Mouse (Mus musculus) heart, embryonic 16.5 days (tissue): Measurements from ENCODE around the gene Slc22a15. TPM values are rescaled to one million over a fixed set of nuclear protein-coding genes. Genes with fewer than 3 reads are reported as not detected.

ENCODE experiments used
- ATAC-seq: fragments of 200-750 bp; cut with Nextera tagmentation; replicated peaks from 2 replicates; pipeline ENCODE4 v1.8.0; 2017; ENCODE audit warnings: moderate number of reproducible peaks; ENCODE audit not compliant: insufficient read depth, low FRiP score; ENCODE audit errors: extremely low read depth
- H3K27ac ChIP-seq: fragments of 300-500 bp; sonication (generic); 2 replicates; pipeline ENCODE4 v1.5.1; 2014; ENCODE audit warnings: mild to moderate bottlenecking, low read length, control low read depth, moderate library complexity
- H3K27me3 ChIP-seq: fragments of 300-500 bp; sonication (generic); 2 replicates; pipeline ENCODE4 v1.6.1; 2014; ENCODE audit warnings: low read length, mixed read lengths; ENCODE audit not compliant: control insufficient read depth, insufficient read depth
- H3K36me3 ChIP-seq: fragments of 300-500 bp; sonication (generic); 2 replicates; pipeline ENCODE4 v1.6.1; 2014; ENCODE audit not compliant: control insufficient read depth, insufficient read depth
- H3K4me1 ChIP-seq: fragments of 300-500 bp; sonication (generic); 2 replicates; pipeline ENCODE4 v1.6.1; 2014; ENCODE audit warnings: low read length, mixed read lengths; ENCODE audit not compliant: control insufficient read depth, insufficient read depth
- H3K4me2 ChIP-seq: fragments of 300-500 bp; sonication (generic); 2 replicates; pipeline ENCODE4 v1.6.1; 2014; ENCODE audit warnings: low read depth, mild to moderate bottlenecking, control low read depth, low read length
- H3K4me3 ChIP-seq: fragments of 300-500 bp; sonication (generic); 2 replicates; pipeline ENCODE4 v1.5.1; 2014; ENCODE audit warnings: mild to moderate bottlenecking, control low read depth, low read length
- H3K9ac ChIP-seq: fragments of 300-500 bp; sonication (generic); 2 replicates; pipeline ENCODE4 v1.6.1; 2014; ENCODE audit warnings: low read length, control low read depth
- H3K9me3 ChIP-seq: fragments of 300-500 bp; sonication (generic); replicated peaks from 2 replicates; pipeline ENCODE4 v1.6.1; 2016; ENCODE audit warnings: low read length; ENCODE audit not compliant: control insufficient read depth
- WGBS: fragments of 180-500 bp; shearing (Covaris S2); extraction: QIAGEN DNeasy Blood & Tissue Kit; methylation state at CpG from one replicate; pipeline ENCODE4 v1.1.7; 2014; 5-methylcytosine and 5-hydroxymethylcytosine counted together
- polyA plus RNA-seq: library from polyadenylated mRNA; unstranded; fragments of >200 nt; fragmentation: Nextera tagmentation; extraction: Ambion mirVana; gene quantifications from 2 replicates; pipeline ENCODE4 v1.2.1, GENCODE M21; 2015

The Slc22a15 gene
- polyA plus RNA-seq, result 3.5 and 4.1 TPM in 2 replicates

DNA sequence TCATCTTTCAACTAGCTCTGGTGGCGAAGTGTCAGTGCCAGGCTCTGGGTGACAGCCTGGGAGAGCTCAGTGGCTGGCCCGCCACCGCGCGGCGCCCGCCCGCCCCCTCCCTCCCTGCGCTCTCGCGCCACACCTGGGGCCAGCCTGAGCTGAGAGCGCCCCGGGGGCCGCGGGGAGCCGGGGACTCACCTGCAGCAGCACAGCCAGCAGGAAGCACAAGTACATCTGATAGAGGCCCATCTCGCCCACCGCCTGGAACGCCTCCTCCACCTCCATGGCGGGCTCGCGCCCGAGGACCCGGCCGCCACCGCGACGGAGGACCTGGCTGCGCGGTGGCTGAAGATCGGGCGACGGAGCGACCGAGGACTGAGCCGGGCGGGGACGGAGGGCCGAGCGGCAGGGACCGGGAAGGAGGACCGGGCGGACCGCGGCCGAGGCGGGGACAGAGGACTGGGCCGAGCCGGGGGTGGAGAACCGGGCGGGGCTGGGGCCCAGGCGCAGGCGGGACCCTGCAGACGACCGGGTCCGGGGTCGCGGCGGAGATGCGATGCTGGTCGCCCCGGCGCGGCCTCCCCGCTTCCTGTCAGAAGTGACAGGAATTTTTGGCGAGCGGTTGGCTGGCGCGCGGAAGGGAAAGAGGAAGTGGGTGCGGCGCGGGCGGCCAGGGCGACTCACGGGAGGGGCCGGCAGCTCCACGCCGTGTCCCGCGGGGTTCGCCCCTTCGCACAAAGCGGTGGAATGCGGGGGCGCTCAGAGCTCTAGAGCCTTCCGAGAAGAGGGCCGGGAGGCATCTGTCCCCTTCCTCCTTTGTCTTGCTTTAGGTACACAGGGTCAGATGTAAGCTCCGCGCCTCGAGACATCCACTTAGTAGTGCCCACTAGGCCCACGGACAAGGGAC, at the start of gene Slc22a15:
TSS of gene Slc22a15 (minus strand) at position 611 of the 898 bp plus-strand sequence.
- peak within 1 kb of the TSS; percentile 93 for H3K27ac ChIP-seq
- no peaks in the 10 kb centered on the region for H3K9me3 ChIP-seq
- H3K27me3 ChIP-seq, result no peaks in the 10 kb centered on the region
- H3K4me1 ChIP-seq, result peaks cover 18% of the 10 kb centered on the region
- WGBS, result under 1% methylated on average over 92 of the region's 92 CpGs
- H3K4me3 ChIP-seq, result peak within 1 kb of the TSS; percentile 83
- ATAC-seq, result peak; percentile 82
- no peaks in the 10 kb centered on the region for H3K36me3 ChIP-seq
- H3K9ac ChIP-seq, result peak within 1 kb of the TSS; percentile 94
- peak within 1 kb of the TSS; percentile 76 for H3K4me2 ChIP-seq

DNA sequence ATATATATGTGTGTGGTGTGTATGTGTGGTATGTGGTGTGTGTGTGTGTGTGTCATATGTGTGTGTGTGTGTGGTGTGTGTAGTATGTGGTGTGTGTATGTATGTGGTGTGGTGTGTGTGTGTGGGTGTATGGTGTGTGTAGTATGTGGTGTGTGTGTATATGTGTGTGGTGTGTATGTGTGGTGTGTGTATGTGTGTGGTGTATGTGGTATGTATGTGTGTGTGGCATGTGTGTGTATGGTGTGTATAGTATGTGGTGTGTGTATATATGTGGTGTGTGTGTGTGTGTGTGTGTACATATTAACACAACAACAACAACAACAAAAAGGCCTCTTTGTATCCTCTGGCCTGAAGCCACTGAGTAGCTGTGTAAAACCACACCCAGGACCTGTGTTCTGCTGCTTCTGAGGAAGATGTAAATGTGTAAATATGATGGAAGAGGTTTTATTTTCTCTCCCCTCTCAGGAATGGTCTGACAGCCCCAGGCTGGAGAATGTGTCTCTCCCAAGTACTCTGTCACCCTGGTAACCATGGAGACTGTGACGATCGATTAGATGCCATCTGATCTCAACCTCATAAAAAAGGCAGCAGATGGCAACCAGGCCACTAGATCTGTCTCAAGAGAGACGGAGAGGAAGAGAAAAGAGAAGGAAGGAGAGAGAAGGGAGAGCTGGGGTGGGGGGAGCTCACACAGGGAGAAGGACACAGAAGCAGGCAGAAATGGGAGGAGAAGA, 42.7 kb upstream of the Slc22a15 start:
- Histone ChIP-seq H3K4me2 (no peak overlapping the region), H3K4me3 (no peak overlapping the region), H3K9ac (no peak overlapping the region), H3K36me3 (no peaks in the 10 kb centered on the region), H3K27me3 (no peaks in the 10 kb centered on the region), H3K27ac (no peak overlapping the region), H3K4me1 (no peaks in the 10 kb centered on the region), H3K9me3 (no peaks in the 10 kb centered on the region; the same call in 1 of the 2 replicates)
- ATAC-seq, result no peak
- 60% methylated on average over 3 of the region's 3 CpGs for WGBS

DNA sequence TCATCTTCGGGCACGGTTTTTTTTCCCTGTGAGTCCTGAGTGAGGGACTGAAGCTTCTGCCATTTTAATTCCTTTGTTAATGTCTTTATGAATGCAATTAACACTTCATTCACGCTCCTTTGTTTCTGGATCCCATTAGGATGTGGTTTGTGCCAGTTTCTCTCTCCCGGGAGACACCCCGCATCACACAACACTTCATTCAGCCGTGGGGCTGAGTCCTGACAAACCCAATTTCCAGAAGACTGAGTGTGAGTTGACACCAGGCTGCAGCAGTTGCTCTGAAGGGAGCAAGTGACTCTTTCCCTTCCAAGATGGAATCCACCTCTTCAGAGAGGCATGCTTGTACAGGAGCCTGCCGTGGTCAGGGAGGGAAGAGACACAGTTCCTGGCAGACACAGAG, 40.1 kb upstream of the Slc22a15 start:
- no peak overlapping the region for H3K4me3 ChIP-seq
- H3K27ac ChIP-seq, result no peak overlapping the region
- no peaks in the 10 kb centered on the region for H3K4me1 ChIP-seq
- 68% methylated on average over 7 of the region's 7 CpGs for WGBS
- H3K36me3 ChIP-seq, result no peaks in the 10 kb centered on the region
- no peaks in the 10 kb centered on the region; the same call in 1 of the 2 replicates for H3K9me3 ChIP-seq
- H3K4me2 ChIP-seq, result no peak overlapping the region
- H3K27me3 ChIP-seq, result no peaks in the 10 kb centered on the region
- no peak for ATAC-seq
- H3K9ac ChIP-seq, result no peak overlapping the region

DNA sequence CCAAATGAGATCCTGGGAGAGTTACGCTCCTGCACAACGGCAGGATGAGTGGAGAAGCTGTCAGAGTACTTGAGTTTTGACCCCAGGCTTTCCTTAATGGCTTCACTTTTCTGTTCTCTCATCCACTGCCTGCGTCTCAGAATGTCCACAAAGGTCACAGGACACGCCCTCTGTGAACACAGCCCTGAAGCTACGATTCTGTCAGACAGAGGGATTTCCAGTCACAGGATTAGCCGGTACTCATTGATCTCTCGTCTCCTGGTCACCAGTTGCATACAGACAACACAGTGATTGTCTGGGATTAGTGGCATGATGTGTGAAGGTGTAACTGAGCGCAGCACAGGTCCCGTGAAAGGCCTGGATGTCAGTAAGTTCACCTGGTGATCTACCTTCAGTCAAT, 39.2 kb upstream of the Slc22a15 start:
- no peak overlapping the region for H3K9ac ChIP-seq
- H3K4me2 ChIP-seq, result no peak overlapping the region
- H3K4me3 ChIP-seq, result no peak overlapping the region
- no peaks in the 10 kb centered on the region for H3K4me1 ChIP-seq
- H3K36me3 ChIP-seq, result no peaks in the 10 kb centered on the region
- WGBS, result 56% methylated on average over 9 of the region's 9 CpGs
- no peak overlapping the region for H3K27ac ChIP-seq
- no peak for ATAC-seq
- no peaks in the 10 kb centered on the region; the same call in 1 of the 2 replicates for H3K9me3 ChIP-seq
- no peaks in the 10 kb centered on the region for H3K27me3 ChIP-seq

DNA sequence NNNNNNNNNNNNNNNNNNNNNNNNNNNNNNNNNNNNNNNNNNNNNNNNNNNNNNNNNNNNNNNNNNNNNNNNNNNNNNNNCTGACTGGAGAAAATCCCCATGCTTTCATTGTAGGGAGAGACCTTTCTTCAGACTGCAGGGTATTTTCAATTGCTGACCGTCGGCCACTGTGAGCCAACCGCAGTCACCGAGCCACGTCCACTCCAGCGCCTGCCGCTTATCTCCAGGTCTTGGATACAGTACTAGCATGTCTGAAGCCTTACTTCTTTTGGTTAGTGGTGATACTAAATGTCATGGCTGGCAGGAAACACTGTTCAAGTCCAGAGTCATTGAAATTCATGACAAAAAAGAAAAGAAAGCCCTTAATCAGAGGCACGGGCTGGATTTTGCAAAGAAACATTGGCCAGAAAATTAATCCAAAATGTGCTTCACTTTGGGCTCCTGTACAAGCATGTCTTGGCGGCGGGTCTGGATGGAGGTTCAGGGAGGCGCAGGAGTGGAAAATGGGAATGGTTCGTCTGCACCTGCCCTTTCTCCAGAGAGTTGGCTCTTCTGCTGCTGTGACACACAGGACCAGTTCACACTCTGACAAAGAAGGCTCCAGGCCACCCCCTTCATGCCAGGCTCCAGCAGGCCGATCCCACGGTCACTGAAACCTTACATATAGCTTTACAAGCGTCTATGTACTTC, 37.0 kb upstream of the Slc22a15 start:
- H3K9ac ChIP-seq, result no peak overlapping the region
- WGBS, result 81% methylated on average over 15 of the region's 15 CpGs

GRCm38 (mm10) chr3:101958047-101958446, 33.8 kb upstream of the Slc22a15 start:
- WGBS, result 55% methylated on average over 3 of the region's 3 CpGs
- H3K36me3 ChIP-seq, result no peaks in the 10 kb centered on the region
- H3K4me2 ChIP-seq, result no peak overlapping the region
- H3K4me1 ChIP-seq, result no peaks in the 10 kb centered on the region
- H3K4me3 ChIP-seq, result no peak overlapping the region
- no peak overlapping the region for H3K9ac ChIP-seq
- no peak overlapping the region for H3K27ac ChIP-seq
- H3K9me3 ChIP-seq, result no peaks in the 10 kb centered on the region
- no peak for ATAC-seq
- H3K27me3 ChIP-seq, result no peaks in the 10 kb centered on the region

More for the DNA sequence above, 37.0 kb upstream of the Slc22a15 start:
- H3K27me3 ChIP-seq, result no peaks in the 10 kb centered on the region
- no peak overlapping the region for H3K4me2 ChIP-seq
- no peaks in the 10 kb centered on the region for H3K9me3 ChIP-seq
- H3K27ac ChIP-seq, result no peak overlapping the region
- H3K4me3 ChIP-seq, result no peak overlapping the region
- ATAC-seq, result no peak
- H3K4me1 ChIP-seq, result no peaks in the 10 kb centered on the region
- no peaks in the 10 kb centered on the region for H3K36me3 ChIP-seq

GRCm38 (mm10) chr3:101953506-101953905, 29.3 kb upstream of the Slc22a15 start:
- 62% methylated on average over 7 of the region's 7 CpGs for WGBS
- no peak for ATAC-seq
- no peak overlapping the region for H3K4me2 ChIP-seq
- no peak overlapping the region for H3K27ac ChIP-seq
- no peaks in the 10 kb centered on the region for H3K27me3 ChIP-seq
- no peaks in the 10 kb centered on the region for H3K9me3 ChIP-seq
- no peaks in the 10 kb centered on the region for H3K4me1 ChIP-seq
- H3K9ac ChIP-seq, result no peak overlapping the region
- H3K36me3 ChIP-seq, result no peaks in the 10 kb centered on the region
- H3K4me3 ChIP-seq, result no peak overlapping the region

DNA sequence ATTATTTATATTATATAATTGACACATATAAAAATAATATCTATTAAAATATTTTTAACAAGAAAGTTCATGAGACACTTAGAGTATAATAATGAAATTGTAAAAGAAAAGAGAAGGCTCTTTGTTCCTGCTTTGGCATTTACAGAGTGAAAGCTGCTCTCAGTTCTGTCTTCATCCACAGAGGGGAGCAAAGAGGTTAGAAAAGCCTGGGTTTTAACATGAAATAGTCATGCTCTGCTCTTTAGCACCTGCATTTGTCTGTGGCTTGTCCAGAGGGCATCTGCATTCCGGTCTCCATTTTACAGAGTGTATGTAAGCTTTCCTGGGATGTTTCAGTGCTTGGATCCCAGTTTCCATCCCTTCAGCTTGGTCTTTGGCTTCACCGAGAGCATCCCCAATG, 28.3 kb upstream of the Slc22a15 start:
- Histone ChIP-seq H3K4me2 (no peak overlapping the region), H3K27me3 (no peaks in the 10 kb centered on the region), H3K36me3 (no peaks in the 10 kb centered on the region), H3K27ac (no peak overlapping the region), H3K9ac (no peak overlapping the region), H3K4me1 (no peaks in the 10 kb centered on the region), H3K9me3 (no peaks in the 10 kb centered on the region), H3K4me3 (no peak overlapping the region)
- 76% methylated on average over 2 of the region's 2 CpGs for WGBS
- no peak for ATAC-seq
